Mouse (Mus musculus): ENCODE measurements around the gene Fam167b. TPM values are rescaled to one million over a fixed set of nuclear protein-coding genes. Genes with fewer than 3 reads are reported as not detected.
"Not testable (repeated sequence)": the region's sequence is repeated elsewhere in the genome, so short reads cannot be mapped to it uniquely, and the experiment has no call there.

Gene Fam167b
- polyA plus RNA-seq, 1 experiment from 2014 or later, result 4.4 TPM

GRCm38 (mm10) chr4:129541868-129542591 is 36.3 kb downstream of the Fam167b start:
- Histone ChIP-seq H3K4me3 (peak overlapping the region; percentile 93), H3K27ac (peak overlapping the region; percentile 85), H3K9me3 (replicated peaks) (no peaks in the 10 kb centered on the region), H3K4me1 (replicated peaks) (peaks cover 17% of the 10 kb centered on the region), H3K4me2 (peak overlapping the region; percentile 85), H3K36me3 (peaks cover 7% of the 10 kb centered on the region; the same call in 1 of the 2 replicates), H3K9ac (peak overlapping the region; percentile 89), H3K27me3 (no peaks in the 10 kb centered on the region)
- no peak for ATAC-seq (replicated peaks; ENCODE audit: insufficient number of reproducible peaks, insufficient read depth, low FRiP score, low read depth)
- 0% methylated on average over 30 of the region's 30 CpGs for WGBS

GRCm38 (mm10) chr4:129540012-129540411 is 38.3 kb downstream of the Fam167b start:
- Histone ChIP-seq H3K9me3 (replicated peaks) (no peaks in the 10 kb centered on the region), H3K4me1 (replicated peaks) (peaks cover 17% of the 10 kb centered on the region), H3K4me3 (no peak overlapping the region), H3K4me2 (no peak overlapping the region), H3K36me3 (peaks cover 7% of the 10 kb centered on the region; the same call in 1 of the 2 replicates), H3K27me3 (no peaks in the 10 kb centered on the region), H3K27ac (no peak overlapping the region), H3K9ac (no peak overlapping the region)
- WGBS, result 68% methylated on average over 6 of the region's 6 CpGs
- ATAC-seq (replicated peaks; ENCODE audit: insufficient number of reproducible peaks, insufficient read depth, low FRiP score, low read depth), result no peak

- H3K4me3 ChIP-seq; H3K27me3 ChIP-seq; H3K9ac ChIP-seq; ATAC-seq (replicated peaks; ENCODE audit: insufficient number of reproducible peaks, insufficient read depth, low FRiP score, low read depth); H3K4me2 ChIP-seq; H3K27ac ChIP-seq; H3K9me3 ChIP-seq (replicated peaks); H3K4me1 ChIP-seq (replicated peaks): not testable (repeated sequence)
- peaks cover 57% of the 10 kb centered on the region for H3K36me3 ChIP-seq
- WGBS, result 90% methylated on average over 6 of the region's 6 CpGs
Observed at GRCm38 (mm10) chr4:129528901-129529300, 49.4 kb downstream of the Fam167b start.

Small RNA genes lying within 50 kb of the gene (microRNA-seq; reads per million reads assigned to microRNA genes)
- not detected for gene Mir8119

Other genes starting within 250 kb of the Fam167b start
- 262 and 276 TPM in 2 replicates for gene Rbbp4, start 243.2 kb downstream of the Fam167b start, polyA plus RNA-seq (2015; fragmentation: Nextera tagmentation; extraction: Ambion mirVana)
- 33.1 and 43.1 TPM in 2 replicates for gene Zbtb8os, start 242.9 kb downstream of the Fam167b start, polyA plus RNA-seq (2015; fragmentation: Nextera tagmentation; extraction: Ambion mirVana)
- gene Zbtb8a, start 200.4 kb downstream of the Fam167b start, polyA plus RNA-seq (2015; fragmentation: Nextera tagmentation; extraction: Ambion mirVana), result 11.0 and 13.1 TPM in 2 replicates
- 5.8 and 6.2 TPM in 2 replicates for gene Zbtb8b, start 137.7 kb downstream of the Fam167b start, polyA plus RNA-seq (2015; fragmentation: Nextera tagmentation; extraction: Ambion mirVana)
- 23.1 and 27.2 TPM in 2 replicates for gene Bsdc1, start 117.0 kb downstream of the Fam167b start, polyA plus RNA-seq (2015; fragmentation: Nextera tagmentation; extraction: Ambion mirVana)
- not detected in 2 replicates for gene Tssk3, start 87.5 kb downstream of the Fam167b start, polyA plus RNA-seq (2015; fragmentation: Nextera tagmentation; extraction: Ambion mirVana)
- gene Fam229a, start 87.4 kb downstream of the Fam167b start, polyA plus RNA-seq (2015; fragmentation: Nextera tagmentation; extraction: Ambion mirVana), result 0.27 TPM in 1 of 2 replicates, not detected in the other
- gene Marcksl1, start 65.0 kb downstream of the Fam167b start, polyA plus RNA-seq (2015; fragmentation: Nextera tagmentation; extraction: Ambion mirVana), result 283 and 352 TPM in 2 replicates
- 99.9 and 134 TPM in 2 replicates for gene Hdac1, start 35.8 kb downstream of the Fam167b start, polyA plus RNA-seq (2015; fragmentation: Nextera tagmentation; extraction: Ambion mirVana)
- gene Lck, start 4.9 kb downstream of the Fam167b start, polyA plus RNA-seq (2015; fragmentation: Nextera tagmentation; extraction: Ambion mirVana), result 6.8 and 62.1 TPM in 2 replicates
- 151 and 175 TPM in 2 replicates for gene Eif3i, start 22.1 kb upstream of the Fam167b start, polyA plus RNA-seq (2015; fragmentation: Nextera tagmentation; extraction: Ambion mirVana)
- 136 and 147 TPM in 2 replicates for gene Tmem234, start 22.1 kb upstream of the Fam167b start, polyA plus RNA-seq (2015; fragmentation: Nextera tagmentation; extraction: Ambion mirVana)
- gene Dcdc2b, start 35.7 kb upstream of the Fam167b start, polyA plus RNA-seq (2015; fragmentation: Nextera tagmentation; extraction: Ambion mirVana), result 1.7 and 2.1 TPM in 2 replicates
- gene Iqcc, start 40.5 kb upstream of the Fam167b start, polyA plus RNA-seq (2015; fragmentation: Nextera tagmentation; extraction: Ambion mirVana), result 19.0 and 22.9 TPM in 2 replicates
- 47.3 and 52.4 TPM in 2 replicates for gene Ccdc28b, start 45.4 kb upstream of the Fam167b start, polyA plus RNA-seq (2015; fragmentation: Nextera tagmentation; extraction: Ambion mirVana)
- 38.4 and 50.8 TPM in 2 replicates for gene Txlna, start 62.5 kb upstream of the Fam167b start, polyA plus RNA-seq (2015; fragmentation: Nextera tagmentation; extraction: Ambion mirVana)
- gene Kpna6, start 94.2 kb upstream of the Fam167b start, polyA plus RNA-seq (2015; fragmentation: Nextera tagmentation; extraction: Ambion mirVana), result 13.6 and 16.6 TPM in 2 replicates
- gene Tmem39b, start 118.3 kb upstream of the Fam167b start, polyA plus RNA-seq (2015; fragmentation: Nextera tagmentation; extraction: Ambion mirVana), result 6.1 and 7.4 TPM in 2 replicates
- gene Khdrbs1, start 163.8 kb upstream of the Fam167b start, polyA plus RNA-seq (2015; fragmentation: Nextera tagmentation; extraction: Ambion mirVana), result 64.8 and 73.1 TPM in 2 replicates
- 347 and 442 TPM in 2 replicates for gene Ptp4a2, start 232.7 kb upstream of the Fam167b start, polyA plus RNA-seq (2015; fragmentation: Nextera tagmentation; extraction: Ambion mirVana)